Mouse (Mus musculus): ENCODE measurements around the gene Trpm4.

- TF ChIP-seq ZC3H11A (IDR thresholded peaks at IDR 0.05; ENCODE audit: low read depth, low read length) (no peak), CTCF (conservative IDR thresholded peaks at IDR 0.05 in 1 of 2, IDR thresholded peaks at IDR 0.05 in 1 of 2; ENCODE audit: low read depth in 2 of 2, low read length in 2 of 2) (no peak), POLR2A (IDR thresholded peaks at IDR 0.05; ENCODE audit: low read depth, low read length) (no peak), CHD1 (IDR thresholded peaks at IDR 0.05; ENCODE audit: low read depth, low read length) (no peak), ZMIZ1 (IDR thresholded peaks at IDR 0.05; ENCODE audit: low read depth, low read length) (no peak), HCFC1 (IDR thresholded peaks at IDR 0.05; ENCODE audit: low read depth, low read length) (no peak), MAX (IDR thresholded peaks at IDR 0.05; ENCODE audit: low read length) (no peak), BHLHE40 (IDR thresholded peaks at IDR 0.05; ENCODE audit: low read depth, low read length) (no peak), POLR2AphosphoS2 (IDR thresholded peaks at IDR 0.05; ENCODE audit: low read depth, low read length) (no peak), UBTF (IDR thresholded peaks at IDR 0.05; ENCODE audit: low read depth, low read length) (no peak), TCF12 (IDR thresholded peaks at IDR 0.05; ENCODE audit: low read depth, low read length) (no peak), ELF1 (IDR thresholded peaks at IDR 0.05; ENCODE audit: low read depth, low read length) (no peak)
Measured at GRCm38 (mm10) chr7:45365742-45366651, 32.4 kb upstream of the Trpm4 start.
